Mouse (Mus musculus) adipocyte (in vitro differentiated cells): ENCODE results near the gene Gm20924.
"Not testable (repeated sequence)": the region's sequence is repeated elsewhere in the genome, so short reads cannot be mapped to it uniquely, and the experiment has no call there.

ENCODE experiments used
- DNase-seq: peaks from one replicate; pipeline ENCODE4 v3.0.0-alpha.2; 2016; ENCODE audit warnings: low spot score

The Gm20924 gene

DNA sequence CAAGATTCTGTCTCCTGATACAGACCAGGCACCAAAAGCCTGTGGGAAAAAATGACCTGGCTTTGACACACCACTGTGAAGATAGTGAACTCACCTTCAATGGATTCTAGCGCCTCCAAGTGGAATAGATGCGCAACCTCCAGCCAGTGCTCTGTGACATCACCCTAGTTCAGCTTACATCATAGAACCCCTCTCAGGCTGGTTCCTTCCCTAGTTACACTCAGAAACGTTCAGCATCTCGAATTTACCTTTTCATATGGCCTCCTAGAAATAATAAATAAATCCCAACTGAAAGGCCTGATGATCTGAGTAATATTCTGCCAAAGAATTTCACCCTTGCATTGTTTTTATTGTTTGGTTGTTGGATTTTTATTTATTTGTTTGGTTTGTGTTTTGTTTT is at the start of gene Gm20924:
TSS of gene Gm20924 (minus strand) at position 101 of the 400 bp plus-strand sequence.
- DNase-seq: not testable (repeated sequence)
